Mouse (Mus musculus) neural tube, embryonic 14.5 days (tissue): ENCODE data around the gene Tbx5. TPM values are rescaled to one million over a fixed set of nuclear protein-coding genes. Genes with fewer than 3 reads are reported as not detected.

Experiments used
- ATAC-seq: fragments of 200-750 bp; cut with Nextera tagmentation; 2 replicates; pipeline ENCODE4 v1.8.0; 2017; ENCODE audit warnings: low read depth, mild to moderate bottlenecking, moderate TSS enrichment, moderate library complexity
- H3K27ac ChIP-seq: fragments of 300-500 bp; sonication (generic); 2 replicates; pipeline ENCODE4 v1.5.1; 2014; ENCODE audit warnings: low read depth, mild to moderate bottlenecking, control low read depth, low read length, moderate library complexity, mixed read lengths
- H3K27me3 ChIP-seq: fragments of 300-500 bp; sonication (generic); 2 replicates; pipeline ENCODE4 v1.6.1; 2014; ENCODE audit warnings: low read length; ENCODE audit not compliant: control insufficient read depth, insufficient read depth
- H3K36me3 ChIP-seq: fragments of 300-500 bp; sonication (generic); 2 replicates; pipeline ENCODE4 v1.6.1; 2014; ENCODE audit warnings: low read length, mixed read lengths; ENCODE audit not compliant: control insufficient read depth, insufficient read depth
- H3K4me1 ChIP-seq: fragments of 300-500 bp; sonication (generic); 2 replicates; pipeline ENCODE4 v1.6.1; 2014; ENCODE audit warnings: low read length; ENCODE audit not compliant: control insufficient read depth, insufficient read depth
- H3K4me2 ChIP-seq: fragments of 300-500 bp; sonication (generic); 2 replicates; pipeline ENCODE4 v1.6.1; 2014; ENCODE audit warnings: mild to moderate bottlenecking, low read depth, low read length, control low read depth
- H3K4me3 ChIP-seq: fragments of 300-500 bp; sonication (generic); 2 replicates; pipeline ENCODE4 v1.5.1; 2014; ENCODE audit warnings: low read depth, low read length, control low read depth, mixed read lengths
- H3K9ac ChIP-seq: fragments of 300-500 bp; sonication (generic); replicated peaks from 2 replicates; pipeline ENCODE4 v1.6.1; 2014; ENCODE audit warnings: low read depth, mild to moderate bottlenecking, control low read depth, low read length, mixed read lengths
- H3K9me3 ChIP-seq: fragments of 300-500 bp; sonication (generic); 2 replicates; pipeline ENCODE4 v1.6.1; 2016; ENCODE audit warnings: low read length; ENCODE audit not compliant: control insufficient read depth
- WGBS: fragments of 180-500 bp; shearing (Covaris S2); extraction: QIAGEN DNeasy Blood & Tissue Kit; methylation state at CpG from one replicate; pipeline ENCODE4 v1.1.7; 2014; 5-methylcytosine and 5-hydroxymethylcytosine counted together
- polyA plus RNA-seq: library from polyadenylated mRNA; unstranded; fragments of >200 nt; fragmentation: Nextera tagmentation; extraction: Ambion mirVana; gene quantifications from 2 replicates; pipeline ENCODE4 v1.2.1, GENCODE M21; 2014

Tbx5 gene
- polyA plus RNA-seq, 1 experiment from 2014 or later: 0.05 TPM

DNA sequence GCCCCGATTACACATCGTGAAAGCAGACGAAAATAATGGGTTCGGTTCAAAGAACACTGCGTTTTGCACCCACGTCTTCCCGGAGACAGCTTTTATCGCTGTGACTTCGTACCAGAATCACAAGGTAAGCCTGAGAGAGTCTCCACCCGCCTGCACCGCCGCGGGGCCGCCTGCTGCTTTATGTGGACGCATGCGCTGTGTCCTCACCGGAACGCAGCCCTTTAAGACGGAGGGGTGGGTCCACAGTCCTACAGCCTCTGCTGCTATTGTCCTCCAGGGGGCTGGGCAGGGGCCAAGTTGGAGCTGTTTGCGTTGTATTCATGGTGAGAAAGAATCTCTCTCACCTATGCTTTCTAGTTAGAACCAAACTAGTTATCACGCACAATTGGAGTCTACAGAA lies 12.5 kb downstream of the Tbx5 start:
- H3K36me3 ChIP-seq: no peaks in the 10 kb centered on the region
- H3K4me2 ChIP-seq: 0 out of 2 replicates have a peak overlapping the region, but pooled peaks have one; percentile 24
- no peak for ATAC-seq
- under 1% methylated on average over 21 of the region's 21 CpGs for WGBS
- peaks cover 56% of the 10 kb centered on the region for H3K27me3 ChIP-seq
- H3K4me1 ChIP-seq: no peaks in the 10 kb centered on the region; the same call in 1 of the 2 replicates
- no peak overlapping the region for H3K27ac ChIP-seq
- H3K4me3 ChIP-seq: 0 out of 2 replicates have a peak overlapping the region, but pooled peaks have one; percentile 1
- no peak overlapping the region for H3K9ac ChIP-seq
- no peaks in the 10 kb centered on the region for H3K9me3 ChIP-seq

GRCm38 (mm10) chr5:119857052-119857451 lies 24.6 kb downstream of the Tbx5 start:
- H3K9ac ChIP-seq: no peak overlapping the region
- no peaks in the 10 kb centered on the region for H3K9me3 ChIP-seq
- no peaks in the 10 kb centered on the region for H3K36me3 ChIP-seq
- ATAC-seq: no peak
- no peak overlapping the region for H3K4me2 ChIP-seq
- no peak overlapping the region for H3K4me3 ChIP-seq
- no peak overlapping the region for H3K27ac ChIP-seq
- 75% methylated on average over 4 of the region's 4 CpGs for WGBS
- H3K27me3 ChIP-seq: no peaks in the 10 kb centered on the region
- H3K4me1 ChIP-seq: no peaks in the 10 kb centered on the region

DNA sequence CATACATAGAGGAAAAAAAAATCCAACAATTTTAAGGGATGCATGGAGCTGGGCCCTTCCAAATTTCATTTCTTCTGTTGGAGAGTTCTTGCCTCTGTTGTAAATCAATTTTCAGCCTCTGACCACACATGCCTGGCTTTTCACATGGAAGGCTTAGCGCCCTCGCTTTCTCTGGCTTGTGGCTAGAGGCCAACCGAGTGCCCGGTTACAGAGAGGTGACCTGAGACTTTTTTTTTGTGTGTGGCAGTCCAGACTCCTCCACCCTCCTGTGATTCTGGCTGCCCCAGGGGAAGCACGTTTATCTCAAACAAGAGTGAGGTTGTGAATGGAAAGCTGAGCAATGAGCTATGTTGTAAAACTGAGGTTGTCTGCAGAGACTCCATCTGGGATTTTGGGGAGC lies 28.8 kb downstream of the Tbx5 start:
- no peak overlapping the region for H3K4me3 ChIP-seq
- H3K4me2 ChIP-seq: no peak overlapping the region
- H3K9ac ChIP-seq: no peak overlapping the region
- 69% methylated on average over 5 of the region's 5 CpGs for WGBS
- no peak overlapping the region for H3K27ac ChIP-seq
- H3K4me1 ChIP-seq: no peaks in the 10 kb centered on the region
- ATAC-seq: no peak
- no peaks in the 10 kb centered on the region for H3K36me3 ChIP-seq
- H3K27me3 ChIP-seq: no peaks in the 10 kb centered on the region
- no peaks in the 10 kb centered on the region for H3K9me3 ChIP-seq

GRCm38 (mm10) chr5:119862431-119862830 lies 30.0 kb downstream of the Tbx5 start:
- no peaks in the 10 kb centered on the region for H3K9me3 ChIP-seq
- H3K27me3 ChIP-seq: no peaks in the 10 kb centered on the region
- H3K9ac ChIP-seq: no peak overlapping the region
- ATAC-seq: no peak
- no peaks in the 10 kb centered on the region for H3K4me1 ChIP-seq
- WGBS: 81% methylated on average over 5 of the region's 5 CpGs
- no peak overlapping the region for H3K27ac ChIP-seq
- H3K4me2 ChIP-seq: no peak overlapping the region
- H3K36me3 ChIP-seq: no peaks in the 10 kb centered on the region
- H3K4me3 ChIP-seq: no peak overlapping the region

- peak overlapping the region; percentile 61 for H3K4me2 ChIP-seq
- no peaks in the 10 kb centered on the region for H3K27me3 ChIP-seq
- peak; percentile 66; the same call in 1 of the 2 replicates for ATAC-seq
- H3K36me3 ChIP-seq: no peaks in the 10 kb centered on the region
- H3K27ac ChIP-seq: no peak overlapping the region
- H3K4me1 ChIP-seq: no peaks in the 10 kb centered on the region
- peak overlapping the region; percentile 39 for H3K9ac ChIP-seq
- peak overlapping the region; percentile 18 for H3K4me3 ChIP-seq
- H3K9me3 ChIP-seq: no peaks in the 10 kb centered on the region
- 3% methylated on average over 31 of the region's 31 CpGs for WGBS
Observed at GRCm38 (mm10) chr5:119866277-119867235, 34.1 kb downstream of the Tbx5 start.

DNA sequence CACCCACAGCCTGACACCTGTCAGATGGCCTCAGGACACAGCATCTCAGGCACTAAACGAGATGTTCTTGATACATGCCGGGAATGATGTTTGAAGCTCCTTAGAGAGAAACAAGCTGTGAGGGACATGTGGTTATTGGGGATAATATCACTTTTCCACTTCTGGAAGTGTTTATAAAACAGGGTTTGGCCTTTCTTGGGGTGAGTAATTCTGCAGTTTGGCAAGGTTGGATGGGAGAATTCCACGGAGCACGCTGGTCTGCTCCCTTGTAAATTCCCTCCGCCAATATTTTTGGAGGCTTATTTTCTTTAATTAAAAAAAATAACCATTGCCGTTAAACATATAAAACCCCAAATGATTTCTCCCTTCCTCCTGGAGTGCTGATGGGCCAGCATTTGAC lies 35.5 kb downstream of the Tbx5 start:
- WGBS: 83% methylated on average over 6 of the region's 6 CpGs

GRCm38 (mm10) chr5:119875421-119875820 lies 43.0 kb downstream of the Tbx5 start:
- no peaks in the 10 kb centered on the region for H3K4me1 ChIP-seq
- H3K36me3 ChIP-seq: no peaks in the 10 kb centered on the region
- no peaks in the 10 kb centered on the region for H3K9me3 ChIP-seq
- H3K4me2 ChIP-seq: no peak overlapping the region
- H3K27ac ChIP-seq: no peak overlapping the region
- H3K27me3 ChIP-seq: no peaks in the 10 kb centered on the region
- H3K4me3 ChIP-seq: no peak overlapping the region
- no peak overlapping the region for H3K9ac ChIP-seq
- WGBS: 22% methylated on average over 2 of the region's 2 CpGs
- no peak for ATAC-seq

More for the DNA sequence above, 35.5 kb downstream of the Tbx5 start:
- H3K27me3 ChIP-seq: no peaks in the 10 kb centered on the region
- H3K27ac ChIP-seq: no peak overlapping the region
- no peak overlapping the region for H3K4me2 ChIP-seq
- no peak overlapping the region for H3K4me3 ChIP-seq
- no peak overlapping the region for H3K9ac ChIP-seq
- no peaks in the 10 kb centered on the region for H3K4me1 ChIP-seq
- H3K36me3 ChIP-seq: no peaks in the 10 kb centered on the region
- ATAC-seq: no peak
- H3K9me3 ChIP-seq: no peaks in the 10 kb centered on the region

- no peaks in the 10 kb centered on the region for H3K9me3 ChIP-seq
- H3K27ac ChIP-seq: no peak overlapping the region
- H3K4me2 ChIP-seq: no peak overlapping the region
- no peaks in the 10 kb centered on the region for H3K4me1 ChIP-seq
- H3K27me3 ChIP-seq: no peaks in the 10 kb centered on the region
- ATAC-seq: no peak
- no peak overlapping the region for H3K9ac ChIP-seq
- H3K4me3 ChIP-seq: no peak overlapping the region
- no peaks in the 10 kb centered on the region for H3K36me3 ChIP-seq
- 77% methylated on average over 6 of the region's 6 CpGs for WGBS
Observed at GRCm38 (mm10) chr5:119877185-119877584, 44.7 kb downstream of the Tbx5 start.

GRCm38 (mm10) chr5:119885595-119885994 lies 53.1 kb downstream of the Tbx5 start:
- no peak for ATAC-seq
- H3K4me3 ChIP-seq: no peak overlapping the region
- no peak overlapping the region for H3K27ac ChIP-seq
- no peak overlapping the region for H3K9ac ChIP-seq
- no peaks in the 10 kb centered on the region for H3K27me3 ChIP-seq
- no peaks in the 10 kb centered on the region for H3K4me1 ChIP-seq
- no peaks in the 10 kb centered on the region for H3K36me3 ChIP-seq
- 86% methylated on average over 8 of the region's 8 CpGs for WGBS
- no peaks in the 10 kb centered on the region for H3K9me3 ChIP-seq
- no peak overlapping the region for H3K4me2 ChIP-seq
